Mouse (Mus musculus) cerebellum, postnatal 14 days (tissue): ENCODE data around the gene Pdss2.
"Not testable (repeated sequence)": the region's sequence is repeated elsewhere in the genome, so short reads cannot be mapped to it uniquely, and the experiment has no call there.

ENCODE experiments used
- DNase-seq, 2 experiments: peaks; one replicate each; pipeline ENCODE4 v3.0.0; 2021; ENCODE audit warnings: mixed read lengths in 2 of 2

The Pdss2 gene

GRCm38 (mm10) chr10:43244262-43244806 lies 23.0 kb downstream of the Pdss2 start:
- DNase-seq, result no peak

GRCm38 (mm10) chr10:43245461-43246200 lies 24.3 kb downstream of the Pdss2 start:
- peak; percentile 16 to 33 for DNase-seq

- DNase-seq, result peak; percentile 29 to 30
These were observed 26.7 kb downstream of the Pdss2 start for GRCm38 (mm10) chr10:43247994-43248393.

GRCm38 (mm10) chr10:43252324-43252723 lies 31.0 kb downstream of the Pdss2 start:
- no peak for DNase-seq

GRCm38 (mm10) chr10:43256965-43257364 lies 35.7 kb downstream of the Pdss2 start:
- not testable (repeated sequence) for DNase-seq

- DNase-seq, result not testable (repeated sequence)
These were observed 36.2 kb downstream of the Pdss2 start for GRCm38 (mm10) chr10:43257500-43257899.

GRCm38 (mm10) chr10:43271318-43271717 lies 50.0 kb downstream of the Pdss2 start:
- no peak for DNase-seq

- DNase-seq, result no peak
These were observed 51.1 kb downstream of the Pdss2 start for GRCm38 (mm10) chr10:43272381-43272780.

- DNase-seq, result no peak
These were observed 51.8 kb downstream of the Pdss2 start for GRCm38 (mm10) chr10:43273057-43273456.

GRCm38 (mm10) chr10:43275446-43275845 lies 54.2 kb downstream of the Pdss2 start:
- DNase-seq, result no peak

- no peak for DNase-seq
These were observed 54.9 kb downstream of the Pdss2 start for GRCm38 (mm10) chr10:43276116-43276659.

- DNase-seq, result no peak
These were observed 56.2 kb downstream of the Pdss2 start for GRCm38 (mm10) chr10:43277266-43278145.

GRCm38 (mm10) chr10:43279637-43280288 lies 58.5 kb downstream of the Pdss2 start:
- peak in 1 of 2 experiments; percentile 13 for DNase-seq

GRCm38 (mm10) chr10:43285541-43285940 lies 64.3 kb downstream of the Pdss2 start:
- DNase-seq, result no peak

- DNase-seq, result no peak
These were observed 69.4 kb downstream of the Pdss2 start for GRCm38 (mm10) chr10:43290638-43291230.

GRCm38 (mm10) chr10:43291333-43291736 lies 70.0 kb downstream of the Pdss2 start:
- DNase-seq, result no peak

- DNase-seq, result no peak
These were observed 71.2 kb downstream of the Pdss2 start for GRCm38 (mm10) chr10:43292454-43292853.

GRCm38 (mm10) chr10:43294331-43294730 lies 73.0 kb downstream of the Pdss2 start:
- DNase-seq, result peak in 1 of 2 experiments; percentile 10

GRCm38 (mm10) chr10:43308105-43308810 lies 87.0 kb downstream of the Pdss2 start:
- DNase-seq, result no peak

- no peak for DNase-seq
These were observed 89.6 kb downstream of the Pdss2 start for GRCm38 (mm10) chr10:43310781-43311392.

- no peak for DNase-seq
These were observed 90.9 kb downstream of the Pdss2 start for GRCm38 (mm10) chr10:43312211-43312610.
